Mouse (Mus musculus) cerebellum, adult 2 months (tissue): ENCODE measurements around the gene Art3.

Source experiments
- CTCF ChIP-seq: fragments of 200-500 bp; IDR thresholded peaks from 2 replicates; pipeline ENCODE4 v1.5.1; 2011; ENCODE audit warnings: low read depth, mild to moderate bottlenecking, control low read depth, low read length, moderate library complexity, borderline replicate concordance; ENCODE audit not compliant: insufficient read depth
- POLR2A ChIP-seq: fragments of 200-500 bp; IDR thresholded peaks from 2 replicates; pipeline ENCODE4 v1.6.1; 2011; ENCODE audit warnings: low read length, control low read depth, borderline replicate concordance; ENCODE audit not compliant: insufficient read depth

DNA sequence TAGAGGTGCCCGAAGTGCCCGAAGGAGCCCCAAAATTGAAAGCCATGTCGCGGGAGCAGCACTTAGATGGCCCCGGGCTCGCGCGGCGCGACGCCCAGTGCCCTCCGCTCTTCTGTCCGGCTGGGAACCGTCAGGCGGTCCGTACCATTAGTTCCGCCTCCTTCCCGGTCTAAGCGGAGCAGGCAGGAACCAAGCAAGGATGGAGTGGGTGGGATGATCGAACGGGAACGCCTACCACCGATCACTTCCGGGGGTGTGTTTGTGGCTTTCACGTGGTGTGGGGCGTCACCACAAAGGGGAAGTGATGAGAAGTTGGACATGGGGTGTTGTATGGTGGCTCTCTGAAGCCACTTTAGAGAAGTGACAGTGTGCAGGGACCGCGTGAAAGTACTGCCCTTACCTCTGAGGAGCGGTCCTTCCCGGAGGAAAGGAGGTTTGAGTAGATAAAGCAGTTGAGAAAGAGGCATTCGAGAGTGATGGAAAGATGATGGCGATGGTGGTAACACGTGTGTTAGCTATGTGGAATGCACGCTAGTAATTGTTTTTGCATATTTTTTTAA lies 103.5 kb downstream of the Art3 start, which contains the start of gene Nup54:
- TF ChIP-seq POLR2A (peak; percentile 81), CTCF (no peak)
